Mouse (Mus musculus) fibroblast of lung, adult 2 months (primary cell): ENCODE results near the gene Zfp239.

Experiments used
- DNase-seq: peaks from one replicate; pipeline ENCODE4 v3.0.0-alpha.2; 2011; ENCODE audit warnings: low read depth

The Zfp239 gene

DNA sequence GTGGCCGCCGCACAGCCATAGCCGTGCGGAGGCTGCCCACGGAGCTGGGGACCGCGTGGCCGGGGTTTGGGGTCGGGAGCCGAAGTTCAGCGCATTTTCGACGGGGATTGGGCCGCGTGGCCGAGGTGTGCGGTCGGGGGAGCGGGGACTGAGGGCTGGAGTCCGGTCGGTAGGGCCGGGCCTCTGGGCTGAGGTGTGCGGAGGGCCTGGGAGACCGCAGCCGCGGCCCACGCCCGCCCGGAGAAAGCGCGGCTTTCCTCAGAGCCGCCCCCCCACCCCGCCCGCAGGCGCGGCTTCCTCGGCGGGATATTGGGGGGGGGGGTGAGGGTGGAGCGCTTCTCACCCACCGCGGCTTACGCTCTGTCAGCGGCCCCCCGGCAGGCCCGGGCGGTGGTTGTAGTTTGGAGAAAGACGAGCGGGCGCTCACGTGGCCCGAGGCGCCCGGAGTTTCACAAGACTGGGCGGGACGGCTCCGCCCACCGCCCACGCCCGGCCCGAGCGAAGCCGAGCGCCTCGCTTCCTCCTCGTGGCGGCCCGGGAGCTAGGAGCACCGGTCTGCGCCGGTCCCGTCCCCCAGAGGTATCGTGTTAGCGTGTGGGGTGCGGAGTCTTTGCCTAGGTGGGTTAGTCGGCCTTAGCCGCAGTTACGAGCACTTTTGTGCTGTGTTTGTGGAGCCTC is 45.5 kb downstream of the Zfp239 start:
- DNase-seq: peak; percentile 71

DNA sequence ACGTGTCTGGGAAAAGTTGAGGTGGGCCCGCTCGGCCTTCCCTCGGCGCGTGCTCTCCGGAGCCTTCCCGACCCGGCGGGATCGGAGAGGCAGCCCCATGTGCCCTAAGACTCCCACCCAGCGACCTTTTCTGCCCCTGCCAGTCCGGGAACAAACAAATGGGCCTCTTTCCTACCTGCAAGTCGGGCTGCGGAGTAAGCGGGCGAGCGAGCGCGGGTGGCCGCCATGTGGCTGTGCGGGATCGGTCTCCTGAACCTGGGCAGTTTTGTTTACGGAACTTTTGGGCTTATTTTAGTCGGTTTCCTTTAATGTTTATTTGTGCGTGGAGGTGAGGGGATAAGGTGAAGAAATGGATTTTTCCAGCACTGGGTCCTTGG is 46.1 kb downstream of the Zfp239 start:
- DNase-seq: no peak

DNA sequence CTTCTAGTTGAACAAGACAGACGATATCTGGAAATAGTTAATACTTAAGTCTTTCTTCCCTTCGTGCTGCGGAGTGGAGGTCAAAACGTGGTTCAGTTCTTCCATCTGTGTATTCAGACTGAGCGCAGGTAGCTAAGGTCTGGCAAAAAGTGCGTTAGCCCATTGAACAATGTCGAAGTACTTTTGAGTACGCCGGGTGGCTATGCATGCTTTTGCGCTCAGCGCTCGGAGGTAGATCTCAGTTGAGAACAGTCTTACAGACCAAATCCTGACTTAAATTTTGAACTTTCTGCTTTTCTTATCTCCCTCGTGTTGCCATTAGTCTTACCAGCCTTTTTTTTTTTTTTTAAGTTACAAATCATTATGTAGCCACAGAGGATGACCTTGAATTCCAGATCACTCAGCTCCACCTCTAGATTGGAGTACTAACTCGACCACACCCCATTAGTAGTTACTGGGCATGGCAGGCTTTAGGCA is 46.6 kb downstream of the Zfp239 start:
- DNase-seq: no peak

DNA sequence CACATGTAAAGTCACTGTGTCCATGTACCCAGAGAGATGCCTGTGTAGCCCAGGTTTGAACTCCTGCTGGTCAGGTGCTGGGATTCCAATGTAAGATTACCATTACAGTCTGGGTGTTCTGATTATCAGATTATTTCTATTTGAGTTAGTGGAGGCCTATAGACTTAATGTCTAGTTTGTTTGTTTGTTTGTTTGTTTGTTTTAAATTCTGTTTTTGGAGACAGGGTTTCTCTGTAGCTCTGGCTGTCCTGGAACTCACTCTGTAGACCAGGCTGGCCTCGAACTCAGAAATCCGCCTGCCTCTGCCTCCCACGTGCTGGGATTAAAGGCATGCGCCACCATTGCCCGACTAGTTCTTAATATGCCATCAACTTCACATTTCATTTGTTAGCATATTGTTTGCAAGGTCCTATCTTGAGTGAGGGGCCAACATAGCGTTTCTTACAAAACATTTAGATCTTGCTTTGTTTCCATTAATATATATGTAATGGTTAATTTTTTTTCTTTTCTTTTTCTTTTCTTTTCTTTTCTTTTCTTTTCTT is 48.3 kb downstream of the Zfp239 start:
- no peak for DNase-seq

DNA sequence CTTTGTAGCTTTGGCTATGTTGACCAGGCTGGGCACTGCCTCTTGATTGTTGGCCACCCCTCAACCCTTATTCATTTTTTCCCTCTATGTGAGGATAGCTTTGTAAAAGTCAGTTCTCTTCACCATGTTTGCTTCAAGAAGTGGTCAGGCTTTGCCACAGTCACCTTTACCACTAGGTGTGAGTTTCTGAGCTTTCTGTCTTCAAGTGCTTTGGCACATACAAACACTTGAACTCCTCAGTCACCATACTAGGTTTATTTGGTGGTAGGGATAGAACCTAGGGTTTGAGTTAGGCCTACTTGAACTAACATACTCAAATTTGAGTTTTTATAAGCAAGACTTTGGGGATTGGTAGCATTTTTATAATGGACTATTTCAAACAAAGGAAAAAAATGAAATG is 52.6 kb downstream of the Zfp239 start:
- DNase-seq: no peak

DNA sequence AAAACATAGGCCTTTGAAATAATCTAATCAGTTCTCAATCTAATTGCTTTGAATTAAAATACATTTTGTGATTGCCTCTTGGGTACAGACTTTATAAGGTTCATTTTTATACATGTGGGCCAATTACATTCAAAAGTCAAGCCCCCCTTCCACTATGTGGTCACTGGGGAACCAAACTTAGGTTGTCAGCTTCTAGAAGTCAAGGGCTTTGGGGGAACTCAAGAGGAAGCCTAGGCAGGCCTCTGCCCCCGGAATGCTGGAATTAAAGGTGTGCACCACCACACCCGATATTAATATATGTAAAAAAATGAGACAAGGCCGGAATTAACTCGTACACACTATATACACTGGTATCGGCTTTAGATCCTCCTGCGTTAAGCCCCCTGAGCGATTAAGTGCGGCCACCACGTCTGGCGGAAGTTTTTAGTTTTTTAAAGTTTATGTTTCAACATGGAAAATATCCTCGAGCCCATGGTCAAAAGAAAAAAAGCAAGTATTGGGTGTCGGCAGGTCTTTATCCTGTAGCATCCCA is 54.4 kb downstream of the Zfp239 start:
- DNase-seq: no peak

DNA sequence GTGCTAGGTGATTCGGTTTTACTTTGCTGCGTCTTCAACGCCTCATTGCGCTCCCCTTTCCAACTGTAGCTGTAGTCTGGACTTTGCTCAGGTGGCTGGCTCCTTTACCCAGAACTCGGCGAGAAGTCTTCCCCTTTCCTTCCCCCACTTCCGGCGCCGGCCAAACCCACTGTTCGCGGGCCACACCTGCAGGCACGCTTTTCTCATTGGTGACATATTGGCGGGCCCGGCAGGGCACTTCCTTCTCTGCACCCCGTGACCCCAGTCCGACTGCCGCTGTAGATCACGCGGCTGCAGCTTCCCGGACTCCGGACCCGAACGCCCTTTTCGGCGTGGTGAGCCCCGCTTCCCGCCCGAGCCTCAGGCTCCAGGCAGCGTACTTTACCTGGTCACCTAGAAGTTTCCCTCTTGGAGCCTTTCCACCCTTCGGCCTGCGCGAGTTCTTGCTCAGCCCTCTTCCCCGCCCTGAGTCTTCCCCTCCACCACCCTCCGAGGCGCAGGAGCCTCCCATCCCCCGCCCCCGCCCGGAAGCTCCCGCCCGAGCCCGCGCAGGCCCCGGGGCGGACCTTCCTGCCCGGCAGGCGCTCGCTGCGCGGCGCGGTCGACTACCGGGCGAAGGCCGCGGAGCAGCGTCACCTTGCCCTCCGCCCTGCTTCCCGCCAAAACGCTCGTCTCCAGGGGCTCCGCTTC is 55.0 kb downstream of the Zfp239 start:
- DNase-seq: no peak

DNA sequence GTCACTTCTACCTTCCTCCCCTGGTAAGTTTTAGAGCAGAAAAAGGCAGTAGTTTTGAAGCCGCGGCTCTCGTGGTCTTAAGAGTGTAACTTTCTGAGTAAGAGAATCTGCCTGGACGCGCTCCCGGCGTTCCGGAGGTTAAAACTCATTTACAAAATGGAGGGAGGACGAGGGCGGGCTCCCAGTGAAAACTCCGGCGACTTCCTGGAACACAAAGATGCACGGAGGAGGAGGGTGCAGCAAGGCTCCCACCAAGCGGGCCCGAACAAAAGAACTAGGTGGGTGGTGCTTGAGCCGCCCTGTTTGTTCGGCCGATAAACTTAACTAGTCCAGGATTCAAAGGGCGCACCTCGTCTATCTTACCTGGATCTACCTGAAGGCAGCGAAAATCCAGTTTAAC is 55.7 kb downstream of the Zfp239 start:
- no peak for DNase-seq

DNA sequence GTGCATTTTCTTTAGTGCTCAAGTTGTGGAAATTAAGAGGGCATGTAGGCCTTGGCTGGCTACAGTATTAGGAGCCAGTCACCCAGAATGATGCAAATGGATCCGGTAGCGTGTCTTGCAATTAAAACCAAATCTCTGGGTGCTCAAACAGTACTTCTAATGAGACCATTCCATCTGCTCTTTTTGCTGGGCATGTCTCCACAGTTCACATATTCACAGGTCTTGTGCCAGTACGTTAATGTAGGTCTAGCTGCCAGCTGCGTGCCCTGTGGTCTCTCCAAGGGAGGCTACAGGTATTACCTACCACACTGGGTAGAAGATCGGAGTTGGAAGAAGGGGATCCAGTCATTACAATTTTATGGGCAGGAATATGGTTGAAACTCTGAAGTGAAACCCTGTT is 56.1 kb downstream of the Zfp239 start:
- DNase-seq: no peak

DNA sequence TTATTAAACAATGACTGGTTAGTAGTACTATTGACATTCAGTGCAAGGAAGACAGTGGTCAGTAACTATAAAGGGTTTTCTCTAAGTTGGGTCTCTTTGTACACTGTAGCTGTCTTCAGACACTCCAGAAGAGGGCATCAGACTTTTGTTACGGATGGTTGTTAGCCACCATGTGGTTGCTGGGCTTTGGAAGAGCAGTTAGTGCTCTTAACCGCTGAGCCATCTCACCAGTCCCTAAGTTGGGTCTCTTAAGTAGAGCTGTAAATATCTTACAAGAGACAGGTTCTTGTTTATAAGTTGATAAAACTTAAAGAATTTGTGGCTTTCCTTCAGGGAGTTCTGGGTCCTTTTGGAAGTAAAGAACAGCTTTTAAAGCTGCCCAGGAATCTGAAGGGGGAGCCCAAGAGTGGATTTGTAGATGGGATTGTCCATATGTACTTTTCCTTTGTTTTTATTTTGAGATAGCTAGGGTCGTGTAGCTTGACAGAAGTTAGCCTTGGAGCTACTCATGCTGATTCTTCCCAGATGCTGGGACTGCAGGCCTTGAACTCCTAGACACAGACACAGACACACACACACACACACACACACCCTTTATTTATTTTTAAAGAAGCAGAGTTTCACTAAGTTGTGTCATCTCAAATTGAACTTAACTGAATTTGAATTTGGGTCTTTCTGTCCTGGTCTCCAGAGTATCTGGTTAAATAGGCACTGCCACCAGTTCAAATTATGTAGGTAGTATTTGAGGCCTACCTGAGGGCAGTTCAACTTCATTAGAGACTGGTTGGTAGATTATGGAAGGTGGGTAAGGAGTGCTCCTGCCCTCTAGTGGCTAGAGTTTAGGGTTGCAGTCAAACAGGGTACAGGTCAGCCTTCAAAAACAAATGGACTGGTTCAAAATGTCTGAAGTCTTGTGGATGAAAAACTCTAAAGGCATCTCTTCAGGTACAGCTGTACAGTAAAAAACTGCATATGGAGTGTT is 59.0 kb downstream of the Zfp239 start:
- DNase-seq: no peak

DNA sequence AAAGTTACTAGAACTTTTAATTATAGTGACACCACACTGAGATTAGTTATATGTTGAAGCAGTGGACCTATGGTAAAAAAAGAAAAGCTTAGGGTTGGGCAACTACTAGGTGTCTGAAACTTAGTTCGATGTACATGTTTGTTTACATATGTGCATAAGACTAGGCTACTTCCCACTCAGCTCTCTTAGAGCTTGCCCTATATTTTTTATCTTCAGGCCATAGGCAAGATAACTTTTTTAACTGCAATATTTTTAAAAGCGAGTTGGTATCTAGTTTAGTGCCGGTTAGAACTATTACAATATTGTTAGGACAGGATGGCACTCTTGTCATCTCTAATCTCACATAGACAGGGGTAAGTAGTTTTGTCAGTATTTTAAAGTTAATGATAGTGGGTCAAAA is 60.1 kb downstream of the Zfp239 start:
- no peak for DNase-seq
